Mouse (Mus musculus) adrenal gland, postnatal 25 days (tissue): ENCODE data around the gene Gpm6a. TPM values are rescaled to one million over a fixed set of nuclear protein-coding genes. Genes with fewer than 3 reads are reported as not detected.

Experiments used
- DNase-seq: peaks from one replicate; pipeline ENCODE4 v3.0.0; 2021; ENCODE audit warnings: mixed read lengths
- long read RNA-seq: library from polyadenylated mRNA; stranded (forward); transcript quantifications from one replicate; pipeline ENCODE4 v2.0.0, GENCODE M21; 2021
- total RNA-seq: library from RNA; stranded (reverse); gene quantifications from 2 replicates; pipeline ENCODE4 v1.2.3, GENCODE M21; 2021

Gpm6a gene
- total RNA-seq = 1.2 and 2.0 TPM in 2 replicates
- long read RNA-seq, partial matches to known transcripts = 12 of 12 reads
- long read RNA-seq, other reads (novel, unspliced or antisense) = 0 of 12 reads

- DNase-seq = no peak
Observed at GRCm38 (mm10) chr8:54954741-54955455, at the start of gene Gpm6a. TSS of gene Gpm6a (plus strand) at chr8:54954843.

GRCm38 (mm10) chr8:54912891-54913290 lies 41.8 kb upstream of the Gpm6a start:
- DNase-seq = no peak

- no peak for DNase-seq
Observed at GRCm38 (mm10) chr8:54917710-54918109, 36.9 kb upstream of the Gpm6a start.

GRCm38 (mm10) chr8:54922160-54922855 lies 32.3 kb upstream of the Gpm6a start:
- DNase-seq = no peak

- no peak for DNase-seq
Observed at GRCm38 (mm10) chr8:54924936-54925335, 29.7 kb upstream of the Gpm6a start.

- no peak for DNase-seq
Observed at GRCm38 (mm10) chr8:54932306-54932705, 22.3 kb upstream of the Gpm6a start.

- DNase-seq = no peak
Observed at GRCm38 (mm10) chr8:54953351-54953750, 1.3 kb upstream of the Gpm6a start.

GRCm38 (mm10) chr8:54954030-54954429 lies 613 bp upstream of the Gpm6a start:
- no peak for DNase-seq

- no peak for DNase-seq
Observed at GRCm38 (mm10) chr8:54955456-54955800, 785 bp downstream of the Gpm6a start.

- no peak for DNase-seq
Observed at GRCm38 (mm10) chr8:54955935-54956573, 1.4 kb downstream of the Gpm6a start.

- DNase-seq = no peak
Observed at GRCm38 (mm10) chr8:54956787-54957186, 2.1 kb downstream of the Gpm6a start.

- no peak for DNase-seq
Observed at GRCm38 (mm10) chr8:54957506-54957905, 2.9 kb downstream of the Gpm6a start.

GRCm38 (mm10) chr8:54961571-54961970 lies 6.9 kb downstream of the Gpm6a start:
- DNase-seq = no peak

- no peak for DNase-seq
Observed at GRCm38 (mm10) chr8:54975020-54975419, 20.4 kb downstream of the Gpm6a start.

GRCm38 (mm10) chr8:54975506-54975905 lies 20.9 kb downstream of the Gpm6a start:
- no peak for DNase-seq

- DNase-seq = no peak
Observed at GRCm38 (mm10) chr8:54975927-54976326, 21.3 kb downstream of the Gpm6a start.

GRCm38 (mm10) chr8:54976663-54977062 lies 22.0 kb downstream of the Gpm6a start:
- no peak for DNase-seq

- DNase-seq = no peak
Observed at GRCm38 (mm10) chr8:54986791-54987190, 32.1 kb downstream of the Gpm6a start.

- DNase-seq = no peak
Observed at GRCm38 (mm10) chr8:54989093-54989492, 34.5 kb downstream of the Gpm6a start.

GRCm38 (mm10) chr8:54991840-54992609 lies 37.4 kb downstream of the Gpm6a start:
- DNase-seq = no peak

GRCm38 (mm10) chr8:54995662-54996061 lies 41.0 kb downstream of the Gpm6a start:
- DNase-seq = no peak

GRCm38 (mm10) chr8:55002398-55002797 lies 47.8 kb downstream of the Gpm6a start:
- DNase-seq = no peak

- no peak for DNase-seq
Observed at GRCm38 (mm10) chr8:55002946-55003345, 48.3 kb downstream of the Gpm6a start.
